Mouse (Mus musculus): Measurements from ENCODE around the gene Gm5767. TPM values are rescaled to one million over a fixed set of nuclear protein-coding genes. Genes with fewer than 3 reads are reported as not detected.

Gene Gm5767
- total and polyA plus RNA-seq, 3 experiments = not detected

DNA sequence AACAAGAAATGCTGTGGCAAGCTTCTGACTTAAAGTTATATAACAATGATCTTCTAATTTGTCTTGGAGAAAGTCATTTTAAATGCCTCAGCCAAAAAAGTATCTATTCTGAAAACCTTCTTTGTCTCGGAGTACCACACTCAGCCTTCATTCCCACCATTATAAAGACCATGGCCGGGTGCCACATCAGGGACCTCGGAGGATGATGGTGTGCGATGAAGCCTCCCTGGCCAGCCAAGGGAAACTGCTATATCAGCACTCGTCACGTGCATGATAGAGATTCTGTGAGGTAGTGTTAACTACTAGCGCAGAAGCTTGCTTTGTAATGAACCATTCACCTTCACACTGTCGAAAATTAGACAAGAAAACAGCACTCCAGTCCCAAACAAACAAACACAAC, 19.0 kb downstream of the Gm5767 start:
- no peak for DNase-seq (ENCODE audit: low read depth, low spot score)
- Histone ChIP-seq H3K27ac (ENCODE audit: control insufficient read depth, low read depth, low read length) (no peak overlapping the region), H3K4me3 (ENCODE audit: control insufficient read depth in 1 of 2, insufficient read depth in 1 of 2, low read depth in 2 of 2, low read length in 2 of 2) (no peak overlapping the region), H3K4me1 (ENCODE audit: control insufficient read depth in 1 of 2, insufficient read depth in 2 of 2, low read length in 2 of 2) (no peaks in the 10 kb centered on the region), H3K36me3 (ENCODE audit: control insufficient read depth in 1 of 2, insufficient read depth in 2 of 2, low read length in 2 of 2) (peaks cover 0 to 44% of the 10 kb centered on the region in 2 experiments; a peak in 2 of 4 replicates), H3K9me3 (replicated peaks; ENCODE audit: insufficient read depth, low read length) (no peaks in the 10 kb centered on the region), H3K79me2 (ENCODE audit: control insufficient read depth, insufficient read depth, low read length, poor library complexity) (no peaks in the 10 kb centered on the region), H3K27me3 (ENCODE audit: control insufficient read depth in 1 of 2, insufficient read depth in 2 of 2, low read length in 2 of 2) (no peaks in the 10 kb centered on the region), H3K9ac (ENCODE audit: control insufficient read depth, low read depth, low read length, poor library complexity, severe bottlenecking) (no peak overlapping the region)
- TF ChIP-seq CHD2 (IDR thresholded peaks at IDR 0.05; ENCODE audit: low read length) (no peak), GABPA (IDR thresholded peaks at IDR 0.05; ENCODE audit: low read depth, low read length) (no peak), ELF1 (IDR thresholded peaks at IDR 0.05; ENCODE audit: low read depth, low read length) (no peak), HCFC1 (IDR thresholded peaks at IDR 0.05; ENCODE audit: low read depth, low read length) (no peak), ZC3H11A (IDR thresholded peaks at IDR 0.05; ENCODE audit: low read depth, low read length) (no peak), ZKSCAN1 (IDR thresholded peaks at IDR 0.05; ENCODE audit: low read depth, low read length) (no peak)

DNA sequence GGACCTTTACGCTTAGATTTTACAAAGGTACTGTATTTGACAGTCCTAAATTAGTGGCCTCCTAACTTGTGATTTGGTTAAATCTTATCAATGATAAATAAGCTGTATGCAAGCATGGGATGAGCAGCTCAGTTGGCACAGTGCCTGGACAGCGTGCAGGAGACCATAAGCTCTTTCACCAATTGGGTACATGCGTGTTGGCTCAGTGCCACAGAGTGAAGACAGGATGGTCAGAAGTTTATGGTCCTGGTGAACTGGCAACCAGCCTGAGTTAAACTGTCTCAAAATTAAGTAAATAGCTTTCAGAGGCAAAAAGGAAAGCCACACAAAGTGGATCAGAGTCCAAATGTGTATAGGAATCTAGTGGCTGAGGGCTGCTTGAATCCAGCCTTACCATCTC, 20.0 kb downstream of the Gm5767 start:
- H3K4me3 ChIP-seq (ENCODE audit: control insufficient read depth in 1 of 2, insufficient read depth in 1 of 2, low read depth in 2 of 2, low read length in 2 of 2) = no peak overlapping the region
- no peaks in the 10 kb centered on the region for H3K79me2 ChIP-seq (ENCODE audit: control insufficient read depth, insufficient read depth, low read length, poor library complexity)
- H3K4me1 ChIP-seq (ENCODE audit: control insufficient read depth in 1 of 2, insufficient read depth in 2 of 2, low read length in 2 of 2) = no peaks in the 10 kb centered on the region
- no peak overlapping the region for H3K27ac ChIP-seq (ENCODE audit: control insufficient read depth, low read depth, low read length)
- peaks cover 0 to 47% of the 10 kb centered on the region in 2 experiments; a peak in 2 of 4 replicates for H3K36me3 ChIP-seq (ENCODE audit: control insufficient read depth in 1 of 2, insufficient read depth in 2 of 2, low read length in 2 of 2)
- H3K9me3 ChIP-seq (replicated peaks; ENCODE audit: insufficient read depth, low read length) = no peaks in the 10 kb centered on the region
- TF ChIP-seq NRF1 (IDR thresholded peaks at IDR 0.05; ENCODE audit: insufficient read depth, low read depth, low read length, poor library complexity, severe bottlenecking) = no peak
- no peak for TF ChIP-seq ZC3H11A (IDR thresholded peaks at IDR 0.05; ENCODE audit: low read depth, low read length)
- no peak for TF ChIP-seq CTCF (IDR thresholded peaks at IDR 0.05 in 2 of 3, conservative IDR thresholded peaks at IDR 0.05 in 1 of 3; ENCODE audit: control insufficient read depth in 1 of 3, insufficient read depth in 1 of 3, low read depth in 2 of 3, low read length in 3 of 3, poor library complexity in 1 of 3, severe bottlenecking in 1 of 3)
- no peak for DNase-seq (ENCODE audit: low read depth, low spot score)
- H3K9ac ChIP-seq (ENCODE audit: control insufficient read depth, low read depth, low read length, poor library complexity, severe bottlenecking) = no peak overlapping the region
- no peaks in the 10 kb centered on the region for H3K27me3 ChIP-seq (ENCODE audit: control insufficient read depth in 1 of 2, insufficient read depth in 2 of 2, low read length in 2 of 2)

DNA sequence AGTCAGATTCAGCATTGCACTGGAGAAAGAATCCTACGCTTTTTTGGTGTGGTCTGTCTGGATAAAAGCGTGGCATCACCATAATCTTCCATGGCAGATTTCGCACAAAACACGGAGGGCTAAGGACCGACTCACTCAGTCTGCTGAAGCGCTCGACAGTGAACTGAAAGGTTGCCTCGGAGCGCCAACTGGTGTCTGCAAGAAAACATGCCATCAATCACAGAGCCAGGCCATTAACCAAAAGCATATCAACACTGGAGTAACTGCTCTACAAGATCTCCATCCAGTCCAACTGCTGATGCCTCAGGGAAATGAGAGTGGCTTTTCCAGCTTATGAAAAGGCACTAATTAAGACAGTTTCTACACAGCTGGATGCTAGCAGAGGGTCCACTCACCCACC, 31.4 kb downstream of the Gm5767 start:
- Histone ChIP-seq H3K4me3 (ENCODE audit: control insufficient read depth in 1 of 2, insufficient read depth in 1 of 2, low read depth in 2 of 2, low read length in 2 of 2) (no peak overlapping the region), H3K36me3 (ENCODE audit: control insufficient read depth in 1 of 2, insufficient read depth in 2 of 2, low read length in 2 of 2) (peaks cover 0 to 55% of the 10 kb centered on the region in 2 experiments; a peak in 2 of 4 replicates), H3K27me3 (ENCODE audit: control insufficient read depth in 1 of 2, insufficient read depth in 2 of 2, low read length in 2 of 2) (no peaks in the 10 kb centered on the region), H3K4me1 (ENCODE audit: control insufficient read depth in 1 of 2, insufficient read depth in 2 of 2, low read length in 2 of 2) (no peaks in the 10 kb centered on the region), H3K9ac (ENCODE audit: control insufficient read depth, low read depth, low read length, poor library complexity, severe bottlenecking) (no peak overlapping the region), H3K27ac (ENCODE audit: control insufficient read depth, low read depth, low read length) (no peak overlapping the region), H3K9me3 (replicated peaks; ENCODE audit: insufficient read depth, low read length) (no peaks in the 10 kb centered on the region), H3K79me2 (ENCODE audit: control insufficient read depth, insufficient read depth, low read length, poor library complexity) (peaks cover 10% of the 10 kb centered on the region)
- no peak for TF ChIP-seq MAZ (IDR thresholded peaks at IDR 0.05; ENCODE audit: low read depth, low read length)
- no peak for TF ChIP-seq CHD1 (IDR thresholded peaks at IDR 0.05; ENCODE audit: low read depth, low read length)
- no peak for TF ChIP-seq ZMIZ1 (IDR thresholded peaks at IDR 0.05; ENCODE audit: low read depth, low read length)
- no peak for TF ChIP-seq HCFC1 (IDR thresholded peaks at IDR 0.05; ENCODE audit: low read depth, low read length)
- TF ChIP-seq USF2 (IDR thresholded peaks at IDR 0.05; ENCODE audit: borderline replicate concordance in 1 of 2, insufficient read depth in 1 of 2, low read depth in 1 of 2, low read length in 2 of 2) = no peak
- no peak for TF ChIP-seq CHD2 (IDR thresholded peaks at IDR 0.05; ENCODE audit: low read length)
- no peak for TF ChIP-seq ZC3H11A (IDR thresholded peaks at IDR 0.05; ENCODE audit: low read depth, low read length)
- no peak for TF ChIP-seq BHLHE40 (IDR thresholded peaks at IDR 0.05; ENCODE audit: borderline replicate concordance, low read depth, low read length)
- TF ChIP-seq SIN3A (IDR thresholded peaks at IDR 0.05; ENCODE audit: low read length) = no peak
- no peak for TF ChIP-seq E2F4 (IDR thresholded peaks at IDR 0.05; ENCODE audit: borderline replicate concordance, low read depth, low read length)
- no peak for TF ChIP-seq TCF12 (IDR thresholded peaks at IDR 0.05; ENCODE audit: low read depth, low read length)
- TF ChIP-seq RAD21 (IDR thresholded peaks at IDR 0.05; ENCODE audit: low read depth, low read length) = no peak
- no peak for TF ChIP-seq MEF2A (IDR thresholded peaks at IDR 0.05; ENCODE audit: extremely low read depth, insufficient replicate concordance, low read depth, low read length, poor library complexity, severe bottlenecking)
- TF ChIP-seq CTCF (IDR thresholded peaks at IDR 0.05 in 2 of 3, conservative IDR thresholded peaks at IDR 0.05 in 1 of 3; ENCODE audit: control insufficient read depth in 1 of 3, insufficient read depth in 1 of 3, low read depth in 2 of 3, low read length in 3 of 3, poor library complexity in 1 of 3, severe bottlenecking in 1 of 3) = no peak
- DNase-seq (ENCODE audit: low read depth, low spot score) = no peak
